Mouse (Mus musculus) liver, embryonic 14.5 days (tissue): ENCODE measurements at regions not wholly inside any gene's neighbourhood (a gene's known extent, or its start where the extent isn't known, plus 50 kb on each side); places are given as distances from the start of the nearest gene placed in this dataset.

Source experiments
- CTCF ChIP-seq: IDR thresholded peaks from 2 replicates; pipeline ENCODE4 v1.5.1; 2016; ENCODE audit warnings: antibody characterized with exemption, low read depth, control low read depth
- EP300 ChIP-seq: IDR thresholded peaks from 2 replicates; pipeline ENCODE4 v1.6.1; 2016; ENCODE audit warnings: antibody characterized with exemption, low read depth

DNA sequence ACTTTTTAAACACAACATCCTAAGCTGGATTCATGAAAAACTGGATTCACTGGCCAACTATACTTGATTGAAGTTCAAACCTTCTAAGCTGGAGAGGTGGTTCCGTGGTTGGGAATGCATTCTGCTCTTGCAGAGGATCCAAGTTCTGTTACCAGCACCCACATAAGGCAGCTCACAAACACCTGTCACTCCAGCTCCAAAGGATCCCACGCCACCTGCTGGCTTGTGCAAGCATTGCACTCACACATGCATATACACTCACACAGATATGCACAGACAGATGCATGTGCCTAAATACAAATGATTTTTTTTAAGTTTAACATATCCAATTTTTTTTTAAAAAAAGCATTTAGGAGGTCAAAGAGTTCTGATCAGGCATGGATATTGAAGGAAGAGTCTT, 55.7 kb downstream of the Dio3 start:
- TF ChIP-seq CTCF, result peak; percentile 40
- no peak for TF ChIP-seq EP300
